Mouse (Mus musculus) lung, embryonic 16.5 days (tissue): ENCODE results near the gene Grid1. TPM values are rescaled to one million over a fixed set of nuclear protein-coding genes. Genes with fewer than 3 reads are reported as not detected.

Experiments used
- ATAC-seq: fragments of 200-750 bp; cut with Nextera tagmentation; 2 replicates; pipeline ENCODE4 v1.8.0; 2017; ENCODE audit warnings: low read depth, mild to moderate bottlenecking, moderate library complexity
- H3K27ac ChIP-seq: fragments of 300-500 bp; sonication (generic); 2 replicates; pipeline ENCODE4 v1.5.1; 2014; ENCODE audit warnings: mild to moderate bottlenecking, control low read depth, low read length
- H3K27me3 ChIP-seq: fragments of 300-500 bp; sonication (generic); 2 replicates; pipeline ENCODE4 v1.6.1; 2014; ENCODE audit warnings: low read depth, low read length, mixed read lengths; ENCODE audit not compliant: control insufficient read depth, insufficient read depth
- H3K36me3 ChIP-seq: fragments of 300-500 bp; sonication (generic); 2 replicates; pipeline ENCODE4 v1.6.1; 2014; ENCODE audit warnings: low read length; ENCODE audit not compliant: control insufficient read depth, insufficient read depth
- H3K4me1 ChIP-seq: fragments of 300-500 bp; sonication (generic); replicated peaks from 2 replicates; pipeline ENCODE4 v1.6.1; 2014; ENCODE audit warnings: low read length, mixed read lengths; ENCODE audit not compliant: control insufficient read depth, insufficient read depth
- H3K4me2 ChIP-seq: fragments of 300-500 bp; sonication (generic); 2 replicates; pipeline ENCODE4 v1.6.1; 2014; ENCODE audit warnings: low read depth, low read length, control low read depth
- H3K4me3 ChIP-seq: fragments of 300-500 bp; sonication (generic); 2 replicates; pipeline ENCODE4 v1.5.1; 2014; ENCODE audit warnings: mild to moderate bottlenecking, low read length, control low read depth
- H3K9ac ChIP-seq: fragments of 300-500 bp; sonication (generic); 2 replicates; pipeline ENCODE4 v1.6.1; 2014; ENCODE audit warnings: low read length, control low read depth
- H3K9me3 ChIP-seq: fragments of 300-500 bp; sonication (generic); 2 replicates; pipeline ENCODE4 v1.6.1; 2016; ENCODE audit warnings: low read length; ENCODE audit not compliant: control insufficient read depth
- WGBS: fragments of 180-500 bp; shearing (Covaris S2); extraction: QIAGEN DNeasy Blood & Tissue Kit; methylation state at CpG from one replicate; pipeline ENCODE4 v1.1.7; 2014; 5-methylcytosine and 5-hydroxymethylcytosine counted together
- polyA plus RNA-seq: library from polyadenylated mRNA; unstranded; fragments of >200 nt; fragmentation: Nextera tagmentation; extraction: Ambion mirVana; gene quantifications from 2 replicates; pipeline ENCODE4 v1.2.1, GENCODE M21; 2015

The Grid1 gene
- polyA plus RNA-seq, 1 experiment from 2014 or later = 0.51 TPM

GRCm38 (mm10) chr14:34847625-34848024 is 27.7 kb downstream of the Grid1 start:
- 86% methylated on average over 5 of the region's 5 CpGs for WGBS
- H3K4me1 ChIP-seq = no peaks in the 10 kb centered on the region
- H3K36me3 ChIP-seq = no peaks in the 10 kb centered on the region
- no peak for ATAC-seq
- no peak overlapping the region for H3K9ac ChIP-seq
- no peaks in the 10 kb centered on the region for H3K27me3 ChIP-seq
- H3K4me3 ChIP-seq = no peak overlapping the region
- H3K4me2 ChIP-seq = no peak overlapping the region
- no peaks in the 10 kb centered on the region for H3K9me3 ChIP-seq
- H3K27ac ChIP-seq = no peak overlapping the region

GRCm38 (mm10) chr14:34860891-34861780 is 41.2 kb downstream of the Grid1 start:
- no peak for ATAC-seq
- Histone ChIP-seq H3K36me3 (no peaks in the 10 kb centered on the region), H3K4me1 (no peaks in the 10 kb centered on the region), H3K27ac (no peak overlapping the region), H3K9ac (no peak overlapping the region), H3K9me3 (no peaks in the 10 kb centered on the region), H3K4me3 (no peak overlapping the region), H3K27me3 (no peaks in the 10 kb centered on the region), H3K4me2 (no peak overlapping the region)
- 60% methylated on average over 9 of the region's 9 CpGs for WGBS

DNA sequence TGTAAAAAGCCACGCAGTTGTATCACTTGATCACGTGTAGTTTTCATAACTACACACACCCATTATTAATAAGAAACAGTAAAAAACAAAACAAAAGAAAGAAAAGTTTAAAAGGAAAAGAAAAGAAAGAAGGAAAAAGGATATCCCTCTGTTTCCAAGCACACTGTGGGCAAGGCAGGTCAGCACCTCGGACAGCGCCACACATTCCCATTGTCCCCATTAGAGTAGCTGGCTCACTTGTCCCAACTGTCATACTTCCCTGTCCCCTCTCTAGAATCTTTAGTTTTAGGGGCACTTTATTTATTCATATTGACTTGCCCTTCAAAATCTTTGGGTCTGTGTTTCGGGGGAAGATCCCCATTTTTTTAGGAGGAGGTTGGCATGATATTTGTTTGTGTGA is 47.4 kb downstream of the Grid1 start:
- H3K4me3 ChIP-seq = no peak overlapping the region
- no peaks in the 10 kb centered on the region for H3K4me1 ChIP-seq
- H3K9ac ChIP-seq = no peak overlapping the region
- no peaks in the 10 kb centered on the region for H3K9me3 ChIP-seq
- 17% methylated on average over 5 of the region's 5 CpGs for WGBS
- H3K27ac ChIP-seq = no peak overlapping the region
- ATAC-seq = no peak
- no peaks in the 10 kb centered on the region for H3K27me3 ChIP-seq
- H3K4me2 ChIP-seq = no peak overlapping the region
- no peaks in the 10 kb centered on the region for H3K36me3 ChIP-seq

- H3K4me1 ChIP-seq = no peaks in the 10 kb centered on the region
- no peak overlapping the region for H3K9ac ChIP-seq
- no peak overlapping the region for H3K27ac ChIP-seq
- H3K9me3 ChIP-seq = no peaks in the 10 kb centered on the region
- ATAC-seq = no peak
- no peak overlapping the region for H3K4me3 ChIP-seq
- H3K27me3 ChIP-seq = no peaks in the 10 kb centered on the region
- no peaks in the 10 kb centered on the region for H3K36me3 ChIP-seq
- no peak overlapping the region for H3K4me2 ChIP-seq
- whole genome bisulfite sequencing = 58% methylated on average over 6 of the region's 6 CpGs
These were observed 48.8 kb downstream of the Grid1 start for GRCm38 (mm10) chr14:34868513-34869260.

- H3K27me3 ChIP-seq = no peaks in the 10 kb centered on the region
- 34% methylated on average over 6 of the region's 6 CpGs for WGBS
- H3K4me2 ChIP-seq = no peak overlapping the region
These were observed 60.1 kb downstream of the Grid1 start for GRCm38 (mm10) chr14:34879996-34880395.

DNA sequence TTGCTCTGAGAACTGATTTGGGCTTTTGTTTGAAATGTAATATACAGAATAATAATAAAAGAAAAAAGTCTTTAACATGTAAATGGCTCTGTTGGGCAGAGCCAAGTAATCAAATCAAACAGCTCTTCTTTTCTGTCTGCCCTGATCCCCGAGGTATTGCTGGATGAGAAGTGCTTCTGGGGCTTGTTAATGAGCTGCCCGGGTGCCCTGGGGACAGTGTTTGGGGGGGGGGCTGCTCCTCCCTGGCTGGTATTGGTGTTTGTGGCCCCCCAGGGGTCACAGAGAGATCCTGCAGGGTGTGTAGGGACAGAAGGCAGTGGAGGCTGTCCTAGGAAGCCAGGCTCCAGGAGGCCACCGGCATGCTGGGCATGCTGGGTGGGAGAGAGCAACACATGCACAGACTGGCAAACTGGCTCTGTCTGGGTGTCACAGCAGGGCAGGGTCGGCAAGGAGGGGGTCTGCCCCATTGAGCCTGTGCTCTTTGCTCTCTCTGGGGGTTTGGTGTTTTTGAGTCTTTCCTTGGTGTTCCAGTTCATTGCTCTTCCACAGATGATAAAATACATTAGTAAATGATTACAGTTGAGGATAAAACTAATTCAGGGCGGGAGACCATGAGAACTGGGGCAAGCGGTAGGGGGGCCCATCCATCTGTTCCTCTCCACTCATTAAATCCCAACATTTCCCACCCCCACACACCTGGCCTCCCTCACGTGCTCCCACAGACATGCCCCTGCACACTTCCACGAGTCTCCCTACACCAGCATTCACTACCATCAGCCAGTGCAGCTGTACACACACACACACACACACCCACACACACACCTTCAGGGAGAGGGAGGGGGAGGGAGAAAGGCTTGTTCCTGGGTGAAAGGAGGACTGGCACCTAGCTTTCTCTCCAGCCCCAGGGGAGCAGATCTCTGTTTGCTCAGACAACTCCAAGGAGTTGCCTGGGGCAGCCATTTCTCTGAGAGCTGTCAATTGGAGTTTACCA is 60.8 kb downstream of the Grid1 start:
- H3K4me1 ChIP-seq = 0 out of 2 replicates have a peak, but pooled peaks cover 2% of the 10 kb centered on the region
- no peaks in the 10 kb centered on the region for H3K36me3 ChIP-seq
- no peak for ATAC-seq
- no peak overlapping the region for H3K27ac ChIP-seq
- H3K4me3 ChIP-seq = no peak overlapping the region
- no peak overlapping the region for H3K4me2 ChIP-seq
- no peaks in the 10 kb centered on the region for H3K27me3 ChIP-seq
- no peak overlapping the region for H3K9ac ChIP-seq
- H3K9me3 ChIP-seq = no peaks in the 10 kb centered on the region
- WGBS = 26% methylated on average over 8 of the region's 8 CpGs

More at GRCm38 (mm10) chr14:34879996-34880395, 60.1 kb downstream of the Grid1 start:
- Histone ChIP-seq H3K27ac (no peak overlapping the region), H3K36me3 (no peaks in the 10 kb centered on the region), H3K4me3 (no peak overlapping the region), H3K9me3 (no peaks in the 10 kb centered on the region), H3K4me1 (0 out of 2 replicates have a peak, but pooled peaks cover 2% of the 10 kb centered on the region), H3K9ac (no peak overlapping the region)
- no peak for ATAC-seq

GRCm38 (mm10) chr14:34884194-34884593 is 64.3 kb downstream of the Grid1 start:
- H3K27ac ChIP-seq = no peak overlapping the region
- no peaks in the 10 kb centered on the region for H3K4me1 ChIP-seq
- ATAC-seq = no peak
- no peak overlapping the region for H3K4me3 ChIP-seq
- no peaks in the 10 kb centered on the region for H3K36me3 ChIP-seq
- no peak overlapping the region for H3K4me2 ChIP-seq
- H3K27me3 ChIP-seq = no peaks in the 10 kb centered on the region
- WGBS = 92% methylated on average over 11 of the region's 11 CpGs
- no peak overlapping the region for H3K9ac ChIP-seq
- H3K9me3 ChIP-seq = no peaks in the 10 kb centered on the region

GRCm38 (mm10) chr14:34884611-34885010 is 64.7 kb downstream of the Grid1 start:
- H3K27me3 ChIP-seq = no peaks in the 10 kb centered on the region
- WGBS = 81% methylated on average over 3 of the region's 3 CpGs
- H3K4me1 ChIP-seq = no peaks in the 10 kb centered on the region
- H3K4me3 ChIP-seq = no peak overlapping the region
- no peaks in the 10 kb centered on the region for H3K36me3 ChIP-seq
- H3K9me3 ChIP-seq = no peaks in the 10 kb centered on the region
- no peak overlapping the region for H3K4me2 ChIP-seq
- H3K9ac ChIP-seq = no peak overlapping the region
- H3K27ac ChIP-seq = no peak overlapping the region
- ATAC-seq = no peak
